Mouse (Mus musculus) brain, embryonic 18.5 days (tissue): ENCODE measurements around the gene Myo1b.

Experiments used
- DNase-seq: peaks from one replicate; pipeline ENCODE4 v3.0.0-alpha.2; 2012; ENCODE audit warnings: low read depth, low spot score

Myo1b gene

DNA sequence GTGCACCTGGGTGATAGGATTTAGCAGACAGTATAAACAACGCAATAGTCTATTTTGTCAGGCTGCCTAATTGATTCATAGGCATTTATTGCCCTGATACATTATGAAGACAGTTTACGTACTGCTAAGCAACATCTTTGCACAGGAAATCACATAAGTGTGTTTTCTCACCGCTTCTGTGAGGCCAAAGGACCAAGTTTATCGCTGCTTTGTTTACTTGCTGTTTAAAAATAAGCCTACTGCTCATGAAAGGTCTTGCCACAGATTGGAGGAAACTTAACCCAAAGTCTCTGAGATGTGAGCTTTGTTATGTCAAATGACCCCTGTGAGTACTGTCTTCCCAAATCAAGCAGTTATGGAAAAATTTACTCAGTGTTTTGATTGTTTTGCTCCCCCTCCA is 187.1 kb downstream of the Myo1b start:
- no peak for DNase-seq

DNA sequence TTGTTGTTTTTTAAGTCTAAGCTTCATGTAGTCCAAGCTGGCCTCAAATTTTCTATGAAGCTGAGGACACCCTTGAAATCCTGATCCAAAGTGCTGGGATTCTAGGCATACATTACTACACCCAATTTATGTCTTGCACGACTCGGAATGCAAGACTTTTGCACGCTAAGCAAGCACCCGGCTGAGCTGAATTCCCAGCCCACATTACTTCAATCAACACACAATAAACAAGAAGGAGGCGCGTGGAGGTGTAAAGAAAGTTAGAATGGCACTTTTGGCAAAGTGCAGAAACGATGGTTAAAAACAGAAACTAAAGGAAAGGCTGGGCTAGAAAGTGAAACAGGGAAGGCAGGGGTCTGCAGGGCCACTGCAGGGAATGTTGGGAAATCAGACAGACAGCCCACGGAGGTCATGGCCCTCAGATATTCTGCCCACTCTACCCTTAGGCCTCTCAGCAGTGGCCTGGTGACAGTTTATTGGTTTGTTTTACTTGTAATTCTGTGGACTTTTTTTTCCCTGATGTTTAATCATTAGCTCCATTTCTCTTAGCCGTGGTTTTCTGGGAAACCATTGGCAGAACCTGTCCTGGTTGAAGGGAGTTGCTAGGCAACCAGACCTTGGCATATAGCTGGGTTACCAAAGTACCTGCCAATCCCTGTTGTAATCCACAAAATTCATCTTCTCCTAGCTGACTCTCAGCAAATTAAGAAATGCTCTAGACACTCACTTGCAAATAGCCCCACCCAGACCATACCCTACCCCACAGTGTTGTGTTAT is 195.8 kb downstream of the Myo1b start:
- no peak for DNase-seq

DNA sequence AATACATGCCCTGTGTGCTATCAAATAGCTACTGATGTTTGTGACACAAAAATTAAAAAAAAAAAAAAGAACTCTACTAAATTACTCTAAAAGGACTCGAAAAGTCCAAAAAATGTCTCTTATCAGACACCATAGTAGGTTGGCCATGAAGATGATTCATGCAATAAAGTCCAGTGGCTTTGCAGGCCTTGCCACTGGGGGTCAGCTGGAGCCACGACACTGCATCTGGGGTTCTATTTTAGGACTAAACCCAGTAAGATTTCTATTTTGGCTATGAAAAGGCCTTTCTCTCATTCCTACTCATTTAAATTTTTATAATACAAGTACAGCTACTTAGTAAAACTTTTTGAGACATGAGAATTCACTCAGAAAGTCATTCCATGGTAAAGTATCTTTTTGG is 205.0 kb downstream of the Myo1b start:
- no peak for DNase-seq

DNA sequence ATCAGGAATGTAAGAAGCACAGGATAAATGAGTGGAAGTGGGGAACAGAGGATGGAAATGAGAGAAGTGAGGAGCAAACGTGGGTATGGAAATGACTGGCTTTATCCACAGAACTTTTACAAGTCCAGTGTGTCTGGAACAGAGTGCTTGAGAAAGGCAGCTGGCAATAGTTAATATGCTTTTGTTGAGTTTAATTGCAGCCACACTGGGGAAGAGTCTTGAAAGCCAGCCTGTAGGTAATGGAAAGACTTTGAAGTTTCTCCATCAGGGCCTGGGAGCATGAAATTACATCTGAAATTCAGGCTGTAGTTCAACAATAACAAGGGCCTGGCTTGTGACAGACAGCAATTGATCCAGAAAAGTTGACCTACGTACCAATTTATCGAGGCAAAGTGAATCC is 209.8 kb downstream of the Myo1b start:
- DNase-seq, result no peak

DNA sequence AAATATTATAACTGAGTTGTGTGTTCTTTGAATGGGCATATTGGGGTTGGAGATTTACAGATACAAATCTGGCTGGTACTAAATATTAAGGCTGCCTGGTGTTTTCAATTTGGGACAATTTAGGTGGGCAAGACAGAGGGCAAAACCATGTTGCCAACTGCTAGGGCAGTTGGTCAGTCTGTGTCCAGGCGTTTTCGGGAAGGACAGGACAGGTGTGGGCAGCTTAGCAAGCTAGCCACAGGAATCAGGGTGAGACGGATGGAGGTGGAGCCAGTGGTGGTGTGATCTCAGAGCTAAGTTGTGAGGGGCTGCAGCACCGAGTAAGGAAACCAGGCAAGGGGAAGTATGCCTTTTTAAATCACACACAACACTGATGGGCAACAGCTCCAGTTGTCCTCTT is 211.3 kb downstream of the Myo1b start:
- DNase-seq, result no peak
